Mouse (Mus musculus): ENCODE results near the gene Ranbp17.

- TF ChIP-seq CTCF (IDR thresholded peaks at IDR 0.05; ENCODE audit: low read depth): no peak
- TF ChIP-seq EP300 (optimal IDR thresholded peaks at IDR 0.05): no peak
Observed at GRCm38 (mm10) chr11:33476634-33477033, 36.9 kb downstream of the Ranbp17 start.

Measured in stomach, postnatal 0 days (tissue).